Mouse (Mus musculus): ENCODE measurements around the gene Nfrkb. TPM values are rescaled to one million over a fixed set of nuclear protein-coding genes. Genes with fewer than 3 reads are reported as not detected.

The Nfrkb gene
- polyA plus RNA-seq, 1 experiment from 2014 or later = 35.5 TPM

GRCm38 (mm10) chr9:31432336-31432975 lies 46.5 kb downstream of the Nfrkb start:
- H3K4me2 ChIP-seq (ENCODE audit: low read length) = no peak overlapping the region
- DNase-seq (no peak), ATAC-seq (ENCODE audit: low FRiP score, low TSS enrichment) (no peak)
- H3K9me3 ChIP-seq (ENCODE audit: control insufficient read depth, low read length) = no peaks in the 10 kb centered on the region
- H3K36me3 ChIP-seq (ENCODE audit: control insufficient read depth, insufficient read depth, low read length) = no peaks in the 10 kb centered on the region
- H3K4me1 ChIP-seq (ENCODE audit: control insufficient read depth, insufficient read depth, low read length) = no peaks in the 10 kb centered on the region
- no peak overlapping the region for H3K27ac ChIP-seq (replicated peaks; ENCODE audit: low read depth, low read length)
- no peaks in the 10 kb centered on the region for H3K27me3 ChIP-seq (ENCODE audit: control insufficient read depth, insufficient read depth, low read length)
- 82% methylated on average over 7 of the region's 7 CpGs for WGBS
- H3K9ac ChIP-seq (replicated peaks; ENCODE audit: low read length) = no peak overlapping the region
- H3K4me3 ChIP-seq (replicated peaks; ENCODE audit: low read depth, low read length) = no peak overlapping the region

- no peak overlapping the region for H3K27ac ChIP-seq (replicated peaks; ENCODE audit: low read depth, low read length)
- no peak for ATAC-seq (ENCODE audit: low FRiP score, low TSS enrichment)
- WGBS = 89% methylated on average over 3 of the region's 3 CpGs
Measured at GRCm38 (mm10) chr9:31433431-31433830, 47.4 kb downstream of the Nfrkb start.

GRCm38 (mm10) chr9:31435415-31435814 lies 49.4 kb downstream of the Nfrkb start:
- Histone ChIP-seq H3K4me2 (ENCODE audit: low read length) (no peak overlapping the region), H3K4me1 (ENCODE audit: control insufficient read depth, insufficient read depth, low read length) (no peaks in the 10 kb centered on the region), H3K27me3 (ENCODE audit: control insufficient read depth, insufficient read depth, low read length) (no peaks in the 10 kb centered on the region), H3K9me3 (ENCODE audit: control insufficient read depth, low read length) (no peaks in the 10 kb centered on the region), H3K27ac (replicated peaks; ENCODE audit: low read depth, low read length) (no peak overlapping the region), H3K9ac (replicated peaks; ENCODE audit: low read length) (no peak overlapping the region), H3K36me3 (ENCODE audit: control insufficient read depth, insufficient read depth, low read length) (no peaks in the 10 kb centered on the region), H3K4me3 (replicated peaks; ENCODE audit: low read depth, low read length) (no peak overlapping the region)
- 89% methylated on average over 8 of the region's 8 CpGs for WGBS
- no peak for DNase-seq
- ATAC-seq (ENCODE audit: low FRiP score, low TSS enrichment) = no peak

More at GRCm38 (mm10) chr9:31433431-31433830, 47.4 kb downstream of the Nfrkb start:
- no peak overlapping the region for H3K4me3 ChIP-seq (replicated peaks; ENCODE audit: low read depth, low read length)
- H3K9me3 ChIP-seq (ENCODE audit: control insufficient read depth, low read length) = no peaks in the 10 kb centered on the region
- H3K27me3 ChIP-seq (ENCODE audit: control insufficient read depth, insufficient read depth, low read length) = no peaks in the 10 kb centered on the region
- H3K4me2 ChIP-seq (ENCODE audit: low read length) = no peak overlapping the region
- no peak overlapping the region for H3K9ac ChIP-seq (replicated peaks; ENCODE audit: low read length)
- H3K36me3 ChIP-seq (ENCODE audit: control insufficient read depth, insufficient read depth, low read length) = no peaks in the 10 kb centered on the region
- DNase-seq = no peak
- no peaks in the 10 kb centered on the region for H3K4me1 ChIP-seq (ENCODE audit: control insufficient read depth, insufficient read depth, low read length)

GRCm38 (mm10) chr9:31437861-31438260 lies 51.9 kb downstream of the Nfrkb start:
- no peaks in the 10 kb centered on the region for H3K4me1 ChIP-seq (ENCODE audit: control insufficient read depth, insufficient read depth, low read length)
- H3K27me3 ChIP-seq (ENCODE audit: control insufficient read depth, insufficient read depth, low read length) = no peaks in the 10 kb centered on the region
- DNase-seq = no peak
- no peak overlapping the region for H3K4me2 ChIP-seq (ENCODE audit: low read length)
- H3K9ac ChIP-seq (replicated peaks; ENCODE audit: low read length) = no peak overlapping the region
- H3K27ac ChIP-seq (replicated peaks; ENCODE audit: low read depth, low read length) = no peak overlapping the region
- WGBS = 88% methylated on average over 7 of the region's 7 CpGs
- H3K9me3 ChIP-seq (ENCODE audit: control insufficient read depth, low read length) = no peaks in the 10 kb centered on the region
- ATAC-seq (ENCODE audit: low FRiP score, low TSS enrichment) = no peak
- H3K4me3 ChIP-seq (replicated peaks; ENCODE audit: low read depth, low read length) = no peak overlapping the region
- H3K36me3 ChIP-seq (ENCODE audit: control insufficient read depth, insufficient read depth, low read length) = no peaks in the 10 kb centered on the region

- H3K4me2 ChIP-seq (ENCODE audit: low read length) = no peak overlapping the region
- WGBS = 64% methylated on average over 5 of the region's 5 CpGs
- ATAC-seq (ENCODE audit: low FRiP score, low TSS enrichment) = no peak
Measured at GRCm38 (mm10) chr9:31438834-31439233, 52.8 kb downstream of the Nfrkb start.

GRCm38 (mm10) chr9:31439341-31439740 lies 53.3 kb downstream of the Nfrkb start:
- 85% methylated on average over 5 of the region's 6 CpGs for WGBS

More at GRCm38 (mm10) chr9:31438834-31439233, 52.8 kb downstream of the Nfrkb start:
- no peaks in the 10 kb centered on the region for H3K4me1 ChIP-seq (ENCODE audit: control insufficient read depth, insufficient read depth, low read length)
- H3K4me3 ChIP-seq (replicated peaks; ENCODE audit: low read depth, low read length) = no peak overlapping the region
- no peak overlapping the region for H3K9ac ChIP-seq (replicated peaks; ENCODE audit: low read length)
- no peaks in the 10 kb centered on the region for H3K9me3 ChIP-seq (ENCODE audit: control insufficient read depth, low read length)
- no peaks in the 10 kb centered on the region for H3K36me3 ChIP-seq (ENCODE audit: control insufficient read depth, insufficient read depth, low read length)
- no peak for DNase-seq
- no peaks in the 10 kb centered on the region for H3K27me3 ChIP-seq (ENCODE audit: control insufficient read depth, insufficient read depth, low read length)
- no peak overlapping the region for H3K27ac ChIP-seq (replicated peaks; ENCODE audit: low read depth, low read length)

GRCm38 (mm10) chr9:31440366-31440765 lies 54.4 kb downstream of the Nfrkb start:
- Histone ChIP-seq H3K9me3 (ENCODE audit: control insufficient read depth, low read length) (no peaks in the 10 kb centered on the region), H3K4me2 (ENCODE audit: low read length) (no peak overlapping the region), H3K27me3 (ENCODE audit: control insufficient read depth, insufficient read depth, low read length) (no peaks in the 10 kb centered on the region), H3K27ac (replicated peaks; ENCODE audit: low read depth, low read length) (no peak overlapping the region), H3K36me3 (ENCODE audit: control insufficient read depth, insufficient read depth, low read length) (no peaks in the 10 kb centered on the region), H3K4me1 (ENCODE audit: control insufficient read depth, insufficient read depth, low read length) (no peaks in the 10 kb centered on the region), H3K9ac (replicated peaks; ENCODE audit: low read length) (no peak overlapping the region), H3K4me3 (replicated peaks; ENCODE audit: low read depth, low read length) (no peak overlapping the region)
- ATAC-seq (ENCODE audit: low FRiP score, low TSS enrichment) (no peak), DNase-seq (no peak)
- 88% methylated on average over 5 of the region's 5 CpGs for WGBS

More at GRCm38 (mm10) chr9:31439341-31439740, 53.3 kb downstream of the Nfrkb start:
- ATAC-seq (ENCODE audit: low FRiP score, low TSS enrichment) (no peak), DNase-seq (no peak)
- Histone ChIP-seq H3K27ac (replicated peaks; ENCODE audit: low read depth, low read length) (no peak overlapping the region), H3K4me3 (replicated peaks; ENCODE audit: low read depth, low read length) (no peak overlapping the region), H3K9me3 (ENCODE audit: control insufficient read depth, low read length) (no peaks in the 10 kb centered on the region), H3K4me2 (ENCODE audit: low read length) (no peak overlapping the region), H3K9ac (replicated peaks; ENCODE audit: low read length) (no peak overlapping the region), H3K36me3 (ENCODE audit: control insufficient read depth, insufficient read depth, low read length) (no peaks in the 10 kb centered on the region), H3K4me1 (ENCODE audit: control insufficient read depth, insufficient read depth, low read length) (no peaks in the 10 kb centered on the region), H3K27me3 (ENCODE audit: control insufficient read depth, insufficient read depth, low read length) (no peaks in the 10 kb centered on the region)

GRCm38 (mm10) chr9:31441487-31441886 lies 55.5 kb downstream of the Nfrkb start:
- Histone ChIP-seq H3K4me3 (replicated peaks; ENCODE audit: low read depth, low read length) (no peak overlapping the region), H3K27me3 (ENCODE audit: control insufficient read depth, insufficient read depth, low read length) (no peaks in the 10 kb centered on the region), H3K27ac (replicated peaks; ENCODE audit: low read depth, low read length) (no peak overlapping the region), H3K9me3 (ENCODE audit: control insufficient read depth, low read length) (no peaks in the 10 kb centered on the region), H3K4me2 (ENCODE audit: low read length) (no peak overlapping the region), H3K9ac (replicated peaks; ENCODE audit: low read length) (no peak overlapping the region), H3K4me1 (ENCODE audit: control insufficient read depth, insufficient read depth, low read length) (no peaks in the 10 kb centered on the region), H3K36me3 (ENCODE audit: control insufficient read depth, insufficient read depth, low read length) (no peaks in the 10 kb centered on the region)
- ATAC-seq (ENCODE audit: low FRiP score, low TSS enrichment) (no peak), DNase-seq (no peak)
- WGBS = 80% methylated on average over 3 of the region's 3 CpGs

- Histone ChIP-seq H3K4me3 (replicated peaks; ENCODE audit: low read depth, low read length) (no peak overlapping the region), H3K4me1 (ENCODE audit: control insufficient read depth, insufficient read depth, low read length) (no peaks in the 10 kb centered on the region), H3K36me3 (ENCODE audit: control insufficient read depth, insufficient read depth, low read length) (no peaks in the 10 kb centered on the region), H3K9me3 (ENCODE audit: control insufficient read depth, low read length) (no peaks in the 10 kb centered on the region), H3K27me3 (ENCODE audit: control insufficient read depth, insufficient read depth, low read length) (no peaks in the 10 kb centered on the region), H3K4me2 (ENCODE audit: low read length) (no peak overlapping the region), H3K27ac (replicated peaks; ENCODE audit: low read depth, low read length) (no peak overlapping the region), H3K9ac (replicated peaks; ENCODE audit: low read length) (no peak overlapping the region)
- DNase-seq = no peak
- WGBS = 86% methylated on average over 8 of the region's 8 CpGs
- ATAC-seq (ENCODE audit: low FRiP score, low TSS enrichment) = no peak
Measured at GRCm38 (mm10) chr9:31444236-31444635, 58.2 kb downstream of the Nfrkb start.

All from midbrain, embryonic 14.5 days (tissue).